7 mouse cellular contexts compared by ENCODE assay signal in the genomic region with DNA sequence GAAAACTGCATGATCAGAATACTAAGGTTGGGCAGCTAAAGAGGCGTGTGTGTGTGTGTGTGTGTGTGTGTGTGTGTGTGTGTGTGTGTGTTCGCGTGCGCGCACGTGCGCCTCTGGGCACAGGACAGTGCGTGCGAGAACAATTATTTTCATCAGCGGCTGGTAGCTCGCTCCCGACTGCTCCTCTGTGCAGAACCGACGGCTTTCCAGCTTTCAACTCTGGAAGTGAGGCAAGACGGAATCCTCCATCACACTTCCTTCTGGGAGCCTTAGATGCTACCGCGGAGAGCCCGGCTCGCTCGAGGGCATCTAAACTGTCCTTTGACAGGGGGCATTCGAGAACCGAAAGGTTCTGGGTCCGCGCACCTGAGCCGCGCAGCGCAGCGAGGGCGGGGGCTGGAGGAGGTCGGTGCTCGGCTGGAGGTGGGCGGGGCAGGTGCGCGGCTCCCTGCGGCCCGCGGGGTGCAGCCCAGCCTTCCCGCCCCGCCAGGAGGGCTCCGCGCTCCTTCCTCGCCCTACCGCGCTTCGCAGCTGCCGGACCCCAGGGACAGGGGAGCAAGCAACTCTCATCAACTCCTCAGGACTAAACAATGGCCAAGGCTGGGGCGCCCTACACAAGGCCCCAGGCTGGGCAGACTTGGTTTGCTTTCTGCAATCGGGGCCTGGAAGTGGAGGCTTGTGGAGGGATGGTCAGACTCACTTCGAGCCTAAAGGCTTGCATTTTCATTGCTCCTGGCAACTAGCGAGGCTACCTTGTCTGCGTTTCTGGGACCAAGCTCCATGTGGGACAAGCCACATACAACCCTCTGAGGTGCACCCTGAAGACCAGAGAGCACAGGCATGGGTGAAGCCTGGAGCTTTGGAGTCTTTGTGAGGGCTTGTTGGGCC. TPM values are rescaled to one million over a fixed set of nuclear protein-coding genes. Genes with fewer than 3 reads are reported as not detected.
DNase-seq lines count a peak whose midpoint lies in the region; ATAC-seq lines count a peak whose summit lies in the region.

A gene (plus strand): TSS at position 146 of the 888 bp plus-strand sequence.

- peak within 1 kb of the TSS; percentile 44 for H3K4me2 ChIP-seq in embryonic facial prominence, embryonic 14.5 days (ENCODE audit: low read depth, low read length)
- H3K4me2 ChIP-seq in limb, embryonic 12.5 days = peak within 1 kb of the TSS; percentile 77

- intact Hi-C loops in left cerebral cortex, postnatal 25 days (cut with DNase I) = no loop called here

- no peaks in the 10 kb centered on the region for H3K4me1 ChIP-seq in embryonic facial prominence, embryonic 14.5 days (ENCODE audit: control insufficient read depth, insufficient read depth, low read length)
- H3K4me1 ChIP-seq in limb, embryonic 12.5 days (replicated peaks) = peaks cover 21% of the 10 kb centered on the region

- peaks cover 67% of the 10 kb centered on the region for H3K27me3 ChIP-seq in embryonic facial prominence, embryonic 14.5 days (replicated peaks; ENCODE audit: control insufficient read depth, insufficient read depth, low read length)
- H3K27me3 ChIP-seq in limb, embryonic 12.5 days = peaks cover 29% of the 10 kb centered on the region

- H3K27ac ChIP-seq in embryonic facial prominence, embryonic 14.5 days (replicated peaks; ENCODE audit: low read depth, low read length) = no peak within 1 kb of the TSS
- peak within 1 kb of the TSS; percentile 72 for H3K27ac ChIP-seq in limb, embryonic 12.5 days

- 0 out of 2 replicates have a peak, but pooled peaks cover 3% of the 10 kb centered on the region for H3K9me3 ChIP-seq in embryonic facial prominence, embryonic 14.5 days (ENCODE audit: control insufficient read depth, low read length)
- no peaks in the 10 kb centered on the region for H3K9me3 ChIP-seq in limb, embryonic 12.5 days

- WGBS in embryonic facial prominence, embryonic 14.5 days = 3% methylated on average over 31 of the region's 51 CpGs
- WGBS in limb, embryonic 12.5 days = under 1% methylated on average over 51 of the region's 51 CpGs

- H3K4me3 ChIP-seq in embryonic facial prominence, embryonic 14.5 days (ENCODE audit: low read depth, low read length) = peak within 1 kb of the TSS; percentile 30
- H3K4me3 ChIP-seq in limb, embryonic 12.5 days (replicated peaks) = peak within 1 kb of the TSS; percentile 43

- DNase-seq in ES-CJ7 (ENCODE audit: low read depth, low spot score) = peak; percentile 43
- DNase-seq in embryonic facial prominence, embryonic 14.5 days (ENCODE audit: low spot score) = no peak
- peak; percentile 65 for DNase-seq in retina, embryonic 14.5 days (ENCODE audit: low spot score)
- DNase-seq in left cerebral cortex, postnatal 25 days (ENCODE audit: low spot score in 2 of 2) = no peak
- DNase-seq in layer of hippocampus, adult 8-10 months (ENCODE audit: low spot score in 2 of 2) = no peak

- H3K36me3 ChIP-seq in embryonic facial prominence, embryonic 14.5 days (ENCODE audit: control insufficient read depth, insufficient read depth, low read length) = no peaks in the 10 kb centered on the region
- H3K36me3 ChIP-seq in limb, embryonic 12.5 days = no peaks in the 10 kb centered on the region

- peak; percentile 56 for ATAC-seq in CD4-positive, CD25-positive, alpha-beta regulatory T cell, adult 4 months
- ATAC-seq in embryonic facial prominence, embryonic 14.5 days (ENCODE audit: low read depth) = peak; percentile 62
- ATAC-seq in limb, embryonic 12.5 days (ENCODE audit: insufficient number of reproducible peaks, insufficient read depth, low FRiP score, low TSS enrichment, low read depth) = peak; percentile 51

- H3K9ac ChIP-seq in embryonic facial prominence, embryonic 14.5 days (ENCODE audit: low read depth, low read length) = no peak within 1 kb of the TSS
- H3K9ac ChIP-seq in limb, embryonic 12.5 days (replicated peaks) = peak within 1 kb of the TSS; percentile 65

RNA-seq across cellular contexts. Expression of the gene that starts here (rescaled TPM):
- not detected for polyA plus RNA-seq in CD4-positive, CD25-positive, alpha-beta regulatory T cell, adult 4 months (2017; shearing (Covaris generic))
- 0.14 TPM in 1 of 2 replicates, not detected in the other for polyA plus RNA-seq in embryonic facial prominence, embryonic 14.5 days (2014; fragmentation: Nextera tagmentation; extraction: Ambion mirVana)
- 0.14 and 0.18 TPM in 2 replicates for polyA plus RNA-seq in limb, embryonic 12.5 days (2016; fragmentation: Nextera tagmentation; extraction: Ambion mirVana)
- not detected for total RNA-seq in left cerebral cortex, postnatal 25 days (2021)
- under 1 TPM in 1 of 4 experiments, not detected in 3; 0.51 TPM for total RNA-seq in layer of hippocampus, adult 8-10 months (2022)

Comparison
In these comparisons a context has a peak if more than half of its experiments do, and no peak if none do; other contexts are left out.
1. Peak in ATAC-seq in CD4-positive, CD25-positive, alpha-beta regulatory T cell, adult 4 months; RNA of the gene not detected or under 1 TPM.
2. Peak in ATAC-seq, H3K4me3 ChIP-seq and H3K4me2 ChIP-seq in embryonic facial prominence, embryonic 14.5 days; RNA of the gene not detected or under 1 TPM.
3. Peak in ATAC-seq, H3K4me3 ChIP-seq, H3K27ac ChIP-seq, H3K9ac ChIP-seq and H3K4me2 ChIP-seq in limb, embryonic 12.5 days; RNA of the gene not detected or under 1 TPM.
4. DNase-seq: peak in ES-CJ7 (single experiment) and retina, embryonic 14.5 days (single experiment); none in embryonic facial prominence, embryonic 14.5 days (single experiment), left cerebral cortex, postnatal 25 days (0 of 2) and layer of hippocampus, adult 8-10 months (0 of 2).
5. Peak in every context shown above with its lines, with median percentiles within 50 percentile points of each other: ATAC-seq.